Mouse (Mus musculus): Measurements from ENCODE around the gene Ccdc172.

- no peak for TF ChIP-seq EP300 (IDR thresholded peaks at IDR 0.05; ENCODE audit: insufficient read depth, low read depth, low read length)
- TF ChIP-seq POLR2A (IDR thresholded peaks at IDR 0.05; ENCODE audit: insufficient read depth, low read depth, low read length): no peak
- no peak for TF ChIP-seq CTCF (IDR thresholded peaks at IDR 0.05)
Measured at GRCm38 (mm10) chr19:58582018-58582417, 70.2 kb downstream of the Ccdc172 start.
